Mouse (Mus musculus) adrenal gland, adult 8-10 months (tissue): ENCODE measurements at regions not wholly inside any gene's neighbourhood (a gene's known extent, or its start where the extent isn't known, plus 50 kb on each side); places are given as distances from the start of the nearest gene placed in this dataset.

Experiments used
- DNase-seq: peaks from one replicate; pipeline ENCODE4 v3.0.0; 2022

DNA sequence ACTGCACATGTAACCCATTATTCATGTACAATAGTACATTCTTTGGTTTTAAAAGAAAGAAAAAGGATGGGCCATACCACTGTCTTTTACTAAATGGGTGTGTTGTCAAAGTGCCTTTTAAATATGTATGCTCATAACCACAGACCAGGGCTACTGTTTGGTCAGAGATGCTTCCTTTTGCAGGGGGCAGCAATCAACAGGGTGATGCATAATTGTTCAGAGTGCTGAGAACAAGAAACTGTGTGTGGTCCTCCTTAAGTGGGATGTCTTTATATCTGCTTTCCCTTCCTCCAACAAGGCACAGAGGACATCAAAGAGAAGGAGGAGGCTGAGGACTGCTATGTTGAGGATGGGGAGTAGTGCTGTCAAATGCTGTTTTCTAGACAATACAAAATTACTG is 544.0 kb downstream of the Ptprc start:
- no peak for DNase-seq

DNA sequence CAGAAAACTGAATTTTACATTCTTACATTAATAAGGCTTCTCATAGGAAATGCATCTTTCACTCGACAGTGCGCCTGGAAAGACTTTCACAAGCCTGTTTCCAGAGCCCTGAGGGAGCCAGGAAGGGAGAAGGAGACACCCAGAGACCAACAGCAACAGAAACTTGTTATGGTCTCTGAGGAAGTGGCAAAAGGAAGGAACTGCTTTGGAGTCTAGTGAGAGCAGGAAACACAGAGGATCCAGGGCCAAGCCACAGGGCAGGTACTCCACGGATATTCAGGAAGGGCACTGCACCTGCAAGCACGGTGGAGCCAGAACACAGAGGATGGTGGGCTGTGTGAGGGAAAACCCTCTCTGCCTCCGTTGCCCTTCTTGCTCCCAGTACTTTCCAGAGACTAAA is 554.8 kb downstream of the Ptprc start:
- no peak for DNase-seq

DNA sequence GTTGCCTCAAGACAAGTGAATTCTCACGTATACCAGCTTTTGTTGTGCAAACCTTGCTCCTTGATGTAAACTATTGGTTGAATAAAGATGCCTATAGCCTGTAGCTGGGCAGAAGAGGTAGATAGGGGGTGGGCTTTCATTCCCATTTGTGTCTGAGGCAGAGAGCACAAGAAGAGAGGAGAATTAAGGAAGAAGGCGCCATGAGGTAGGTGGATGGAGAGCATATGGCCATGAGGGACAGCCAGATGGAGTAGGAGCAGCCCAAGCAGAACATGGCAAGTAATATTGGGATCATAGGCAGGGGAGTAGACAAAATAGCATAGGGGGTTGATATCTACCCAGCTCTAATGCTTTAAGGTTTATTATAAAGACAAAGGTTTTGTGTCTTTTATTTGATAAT is 557.3 kb downstream of the Ptprc start:
- DNase-seq: no peak

DNA sequence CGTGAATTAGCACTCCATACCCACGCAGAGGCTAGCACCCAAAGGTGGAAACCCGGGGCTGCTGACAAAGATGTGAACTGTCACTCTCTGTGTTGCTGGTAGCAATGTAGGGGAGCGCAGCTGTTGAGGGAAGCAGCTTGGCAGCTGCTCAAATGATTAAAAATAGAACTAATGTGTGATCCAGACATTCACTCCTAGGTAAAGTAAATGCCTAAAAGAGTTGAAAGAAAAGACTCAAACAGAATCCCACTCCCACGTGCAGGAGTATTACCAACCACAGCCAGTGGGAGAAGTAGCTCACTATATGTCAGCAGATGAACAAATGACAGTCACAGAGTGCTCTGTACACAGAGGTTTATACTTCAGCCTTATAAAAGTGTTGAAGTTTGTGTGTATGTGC is 558.0 kb downstream of the Ptprc start:
- DNase-seq: no peak

DNA sequence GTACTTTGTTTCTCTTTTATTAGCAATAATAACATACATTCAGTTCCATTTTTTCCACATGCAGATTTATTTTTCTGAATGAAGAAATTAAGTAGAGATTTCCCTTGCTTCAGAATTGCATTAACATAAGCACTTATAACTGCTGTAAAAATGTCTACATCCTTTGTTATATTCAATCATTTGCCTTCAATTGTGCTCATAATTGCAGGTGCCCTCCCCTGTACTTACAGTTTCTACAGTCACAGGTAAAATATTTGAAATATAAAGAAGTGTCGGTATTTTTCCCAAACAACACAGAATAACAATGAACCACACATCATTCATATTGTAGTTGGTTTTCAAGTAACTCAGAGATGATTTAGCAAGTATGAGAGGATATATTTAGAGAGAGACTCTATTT is 568.8 kb downstream of the Ptprc start:
- no peak for DNase-seq

DNA sequence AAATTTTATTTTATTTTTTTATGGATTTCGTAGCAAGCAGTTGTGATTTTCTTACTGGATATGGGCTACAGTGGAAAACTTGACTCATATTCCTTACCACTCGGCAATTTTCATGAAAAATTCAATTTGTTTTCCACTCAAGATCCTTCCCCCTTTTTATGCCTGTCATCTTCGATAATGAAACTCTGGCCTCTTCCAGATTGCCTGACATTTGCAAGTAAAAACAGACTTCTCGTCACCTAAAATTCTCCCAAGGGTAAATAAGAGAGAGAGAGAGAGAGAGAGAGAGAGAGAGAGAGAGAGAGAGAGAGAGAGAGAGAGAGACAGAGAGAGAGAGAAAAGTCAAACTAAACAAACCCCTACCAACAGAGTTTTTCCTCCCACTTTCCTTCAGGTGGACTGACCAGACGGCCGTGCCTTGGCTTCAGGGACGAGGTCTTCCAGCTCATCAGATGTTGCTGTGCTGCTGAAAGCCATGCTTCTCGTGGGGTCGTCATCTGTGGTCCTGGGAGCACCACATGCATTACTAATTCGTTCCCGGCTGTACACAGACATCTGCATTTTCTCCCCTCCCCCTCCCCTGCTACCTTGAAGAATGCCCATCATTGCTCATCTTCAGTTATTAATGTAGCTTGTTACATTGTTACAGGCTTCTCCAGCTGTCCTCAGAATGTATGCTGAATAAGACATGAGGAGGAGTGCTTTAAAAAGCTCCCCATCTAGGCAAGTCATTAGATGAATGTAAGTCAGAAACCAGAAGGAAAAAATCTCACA is 569.4 kb downstream of the Ptprc start:
- no peak for DNase-seq

DNA sequence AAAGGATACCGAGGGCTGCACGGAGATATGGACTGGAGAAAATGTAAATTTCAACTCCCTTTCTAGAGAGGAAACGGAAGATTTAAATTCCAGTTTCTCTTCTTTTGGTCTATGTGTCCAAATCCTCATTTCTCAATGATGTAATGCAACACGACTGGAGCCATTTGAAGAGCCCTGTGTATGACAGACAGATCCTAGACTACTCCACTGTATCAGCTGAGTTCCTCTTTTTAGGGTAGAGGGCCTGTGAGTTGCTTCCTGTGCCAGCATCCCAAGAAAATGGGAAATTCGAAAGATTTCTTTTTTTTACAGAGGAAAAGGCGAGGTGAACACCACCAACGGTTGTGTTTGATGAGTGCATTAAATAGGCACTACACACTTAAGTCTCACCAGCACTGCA is 581.8 kb downstream of the Ptprc start:
- DNase-seq: no peak

DNA sequence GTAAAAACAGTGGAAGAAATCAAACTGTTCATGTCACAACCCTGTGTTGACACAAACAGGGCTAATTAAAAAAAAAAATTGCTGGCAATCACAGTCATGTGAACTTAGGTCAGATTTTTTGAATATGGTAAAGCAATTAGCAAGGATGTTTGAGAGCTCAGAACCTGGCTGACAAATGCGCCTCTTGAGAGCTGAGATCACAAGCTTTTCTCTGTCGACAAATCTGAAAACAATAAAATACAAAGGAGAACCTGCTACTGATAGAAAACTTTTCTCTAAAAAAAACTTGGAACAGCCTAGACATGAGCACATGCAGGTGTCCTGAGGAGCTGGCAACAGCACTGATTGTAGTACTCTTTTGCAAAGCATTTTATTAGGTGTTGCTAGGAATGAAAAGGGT is 583.6 kb downstream of the Ptprc start:
- no peak for DNase-seq

DNA sequence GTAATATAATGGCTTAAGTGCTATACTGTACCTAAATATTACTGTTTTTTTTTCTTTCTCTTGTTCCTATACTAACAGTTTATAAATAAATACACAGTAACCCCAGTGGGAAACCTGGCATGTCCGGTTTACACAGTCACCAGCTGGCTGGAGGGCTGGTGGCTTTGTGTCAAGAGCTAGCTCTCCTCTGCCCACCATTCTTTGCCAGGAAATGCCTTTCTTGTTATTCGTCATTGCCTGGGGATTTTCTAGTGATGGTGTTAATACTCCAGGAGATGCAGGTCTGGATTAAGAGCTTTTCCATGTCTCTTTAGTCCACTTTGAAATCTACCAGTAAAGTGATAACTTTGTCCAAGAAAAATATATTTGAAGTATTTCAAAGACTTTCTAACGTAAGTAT is 584.2 kb downstream of the Ptprc start:
- no peak for DNase-seq

DNA sequence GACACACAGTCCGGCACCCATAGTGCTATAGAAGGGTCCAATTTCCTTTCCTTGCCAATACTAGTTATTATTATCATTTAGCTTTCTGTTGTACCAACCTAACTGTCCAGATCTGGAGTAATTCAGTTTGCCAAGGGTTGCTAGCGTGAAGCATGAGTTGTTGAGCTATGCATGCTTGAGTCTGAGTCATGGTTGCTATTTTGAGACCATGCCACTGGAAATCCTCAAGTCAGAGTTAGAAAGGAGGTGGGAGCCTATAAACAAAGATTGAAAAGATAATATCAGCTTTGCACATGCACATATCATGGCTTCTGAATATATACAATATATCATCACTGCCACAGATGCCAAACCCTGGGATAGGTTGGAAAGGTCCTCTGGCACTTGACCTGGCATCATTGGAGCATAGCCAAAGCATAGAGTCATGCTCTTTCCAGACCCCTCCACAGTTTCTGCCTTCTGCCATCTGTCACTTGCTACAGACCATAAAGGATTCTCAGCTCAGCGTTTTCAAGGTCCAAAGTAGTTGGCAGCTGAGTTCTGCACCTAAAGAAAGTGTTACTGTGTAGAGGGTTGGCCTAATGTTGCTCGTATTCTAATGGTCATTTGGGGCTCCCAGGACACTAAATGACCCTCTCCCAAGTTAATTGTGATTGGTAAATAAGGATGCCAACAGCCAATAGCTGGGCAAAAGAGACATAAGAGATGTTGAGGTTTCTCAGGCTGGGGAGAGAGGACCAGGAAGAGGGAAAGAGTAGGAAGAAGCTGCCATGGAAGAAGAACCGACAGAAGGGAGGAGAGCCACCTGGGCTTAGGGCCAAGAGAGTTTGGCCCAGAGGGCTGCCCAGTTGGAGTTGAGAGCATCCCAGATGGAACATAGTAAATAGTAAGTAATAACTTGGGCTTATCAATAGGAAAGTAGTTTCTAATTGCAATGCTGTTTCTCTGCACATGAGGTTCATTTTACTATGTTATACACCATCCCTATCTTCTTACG is 586.9 kb downstream of the Ptprc start:
- DNase-seq: no peak

DNA sequence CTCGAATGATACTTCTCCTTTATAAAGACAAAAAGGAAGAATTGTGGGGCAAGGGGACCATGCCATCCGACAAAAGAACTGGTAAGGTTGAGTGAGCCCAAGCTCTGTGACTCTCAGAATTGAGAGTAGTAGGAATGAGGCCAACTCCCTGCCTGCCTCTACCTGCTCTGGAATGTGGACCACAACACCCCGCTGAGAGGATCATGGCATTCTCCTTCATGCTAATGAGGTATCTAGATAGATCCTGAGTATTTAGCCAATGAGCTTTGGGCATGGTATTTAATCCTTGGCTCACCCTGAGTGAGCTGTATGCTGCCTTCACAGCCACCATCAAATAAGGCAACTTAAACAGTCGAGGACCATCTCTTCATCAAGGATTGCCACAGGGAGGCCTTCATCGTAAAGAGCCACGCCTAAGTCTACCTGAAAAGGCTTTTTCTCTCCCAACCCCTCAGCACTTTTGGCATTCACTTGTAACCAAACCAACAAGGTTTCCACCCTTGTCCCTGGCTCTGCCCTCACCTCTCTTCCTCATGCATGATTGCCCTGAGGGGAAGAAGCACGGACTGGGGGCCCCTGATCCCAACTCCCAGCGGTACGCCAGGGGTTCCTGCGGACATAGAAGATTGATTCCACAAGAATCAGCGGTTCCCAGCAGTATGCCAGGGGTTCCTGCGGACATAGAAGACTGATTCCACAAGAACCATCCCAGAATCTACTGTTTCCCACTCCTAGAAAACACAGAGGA is 587.9 kb downstream of the Ptprc start:
- DNase-seq: no peak

DNA sequence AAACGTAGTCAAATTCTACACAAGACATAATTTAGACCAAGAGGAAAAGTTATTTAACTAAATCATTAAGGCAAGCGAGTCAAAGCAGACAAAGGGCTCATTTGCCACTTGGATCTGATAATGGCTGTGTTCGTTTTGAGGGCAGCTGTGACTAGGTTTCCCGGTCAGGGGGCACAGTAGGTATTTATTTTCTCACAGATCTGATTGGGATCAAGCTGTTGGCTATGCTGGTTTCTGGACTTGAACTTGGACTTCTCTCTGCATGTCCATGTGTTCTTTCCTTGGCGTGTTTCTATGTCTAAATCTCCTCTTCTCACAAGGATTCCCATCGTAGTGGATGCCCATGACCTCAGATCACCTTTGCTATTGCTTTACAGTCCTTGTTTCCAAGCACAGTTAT is 590.8 kb downstream of the Ptprc start:
- DNase-seq: no peak

DNA sequence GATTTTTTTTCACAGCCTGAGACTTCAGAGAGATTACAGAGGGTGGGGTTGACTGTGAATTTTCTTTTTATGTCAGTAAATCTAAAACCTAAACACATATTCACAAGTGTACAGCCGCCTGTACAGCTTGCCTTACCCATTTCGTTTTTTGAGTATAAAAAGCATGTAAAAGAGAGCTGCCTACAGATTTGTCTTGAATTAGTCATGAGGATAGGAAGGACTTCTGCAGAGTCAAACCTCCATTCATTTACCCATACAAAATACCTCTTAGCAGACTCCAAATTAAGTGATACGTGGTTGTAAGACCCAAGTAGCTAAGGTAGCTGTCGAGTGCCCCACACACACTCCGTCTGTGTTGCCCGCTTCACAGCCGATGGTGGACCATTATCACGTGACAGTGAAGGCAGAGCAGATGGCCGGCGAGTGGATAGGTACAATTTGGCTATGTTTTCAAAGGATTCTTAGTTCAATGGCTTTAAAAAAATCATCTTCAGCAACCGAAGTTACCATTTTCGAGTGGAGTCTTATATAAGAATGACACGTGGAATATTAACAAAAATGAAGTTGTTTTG is 591.3 kb downstream of the Ptprc start:
- DNase-seq: no peak

DNA sequence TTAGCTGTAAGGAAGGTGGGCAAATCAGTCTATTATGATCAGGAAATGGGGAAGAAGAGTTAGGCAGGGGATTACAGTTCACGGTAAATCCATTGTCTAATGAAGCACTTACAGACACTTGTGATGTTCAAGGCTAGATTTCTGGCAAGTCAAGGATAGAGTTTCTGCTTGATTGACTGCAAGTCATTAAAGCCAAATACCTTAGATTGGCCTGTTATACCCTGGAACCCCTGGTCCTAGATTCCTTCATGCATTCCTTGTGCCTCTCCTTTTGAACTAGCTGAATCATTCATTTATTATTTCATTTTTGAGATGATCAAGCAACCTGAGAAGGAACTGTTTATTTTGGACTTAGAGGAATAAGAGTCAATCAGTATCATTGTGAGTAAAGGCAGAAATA is 597.9 kb downstream of the Ptprc start:
- DNase-seq: no peak

DNA sequence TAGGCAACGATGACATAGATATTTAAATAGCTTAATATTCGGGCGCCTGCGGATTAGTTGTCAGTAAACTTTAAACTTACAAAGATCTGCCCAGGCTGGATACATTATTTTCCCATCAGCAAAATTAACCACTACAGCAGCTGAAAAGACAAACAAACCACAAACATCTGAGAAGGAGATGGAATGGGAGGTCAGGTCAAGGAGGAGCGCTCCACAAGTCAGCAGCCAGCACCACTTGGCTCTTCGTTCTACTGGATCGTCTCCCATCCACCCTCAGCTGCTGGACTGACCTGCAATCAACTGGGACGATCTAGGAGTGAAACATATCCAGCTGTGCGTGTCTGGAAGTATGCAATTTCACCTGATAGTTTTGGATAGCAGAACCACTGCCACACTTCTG is 599.3 kb downstream of the Ptprc start:
- DNase-seq: no peak

DNA sequence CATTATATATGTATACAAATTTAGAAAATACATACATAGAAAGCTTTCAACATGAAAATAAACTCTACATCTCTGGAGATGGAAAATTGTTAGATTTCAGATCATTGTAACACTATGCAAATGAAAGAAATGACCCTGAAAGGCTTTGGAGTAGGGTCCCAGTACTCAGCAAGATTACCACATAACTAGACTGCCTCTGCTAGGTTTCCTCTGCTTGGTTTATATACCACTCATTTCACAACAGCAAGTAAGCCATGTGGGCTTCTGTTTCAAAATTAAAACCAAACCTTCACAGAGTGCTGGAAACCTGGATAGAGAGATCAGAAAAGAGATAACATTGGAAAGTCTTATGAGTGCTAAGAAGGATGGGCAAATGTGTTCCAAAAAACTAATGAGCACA is 600.1 kb downstream of the Ptprc start:
- no peak for DNase-seq

DNA sequence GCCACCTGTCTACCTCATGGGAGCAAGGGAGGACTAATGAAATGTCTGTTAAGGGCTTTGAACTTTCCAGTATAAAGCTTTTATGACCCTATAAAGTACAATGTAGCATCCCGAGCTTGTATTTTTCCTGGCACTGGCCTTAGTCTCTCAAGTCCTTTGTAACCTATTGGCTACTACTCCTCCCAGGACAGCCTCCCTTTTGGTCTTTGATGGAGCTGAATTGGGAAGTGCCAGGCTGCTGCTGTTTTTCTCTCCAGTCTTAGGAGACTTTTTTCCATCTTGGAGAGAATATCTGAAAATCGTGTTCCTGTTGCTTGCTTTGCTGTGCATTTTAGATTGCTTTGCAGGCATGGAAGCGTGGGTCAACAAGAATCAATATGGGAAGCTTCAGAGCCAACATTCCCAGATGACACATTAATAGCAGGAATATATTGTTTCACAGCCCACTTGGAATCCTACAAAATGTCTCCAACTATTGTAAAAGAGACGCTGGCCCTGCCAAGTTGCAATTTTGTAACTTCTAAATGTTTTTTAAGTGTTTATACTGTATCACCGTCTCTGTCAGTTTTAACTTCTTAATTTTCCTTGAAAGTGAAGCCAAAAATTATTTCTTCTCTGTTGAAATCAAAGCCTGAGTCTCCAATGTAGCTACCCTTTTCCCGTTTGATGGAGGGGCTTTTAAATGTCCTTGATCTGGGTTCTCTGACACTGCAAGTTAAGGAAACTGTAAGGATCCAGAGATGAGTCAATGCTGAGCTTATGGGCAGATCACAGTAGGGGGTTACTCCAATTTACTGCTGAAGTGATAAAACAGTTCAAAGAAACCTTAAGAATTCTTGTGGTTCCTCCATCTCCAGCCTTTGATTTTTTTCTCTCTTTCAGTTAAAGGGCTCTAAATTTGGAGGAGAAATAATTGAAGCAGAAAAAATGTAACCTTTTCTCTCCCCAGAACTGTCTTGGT is 603.3 kb downstream of the Ptprc start:
- DNase-seq: no peak

DNA sequence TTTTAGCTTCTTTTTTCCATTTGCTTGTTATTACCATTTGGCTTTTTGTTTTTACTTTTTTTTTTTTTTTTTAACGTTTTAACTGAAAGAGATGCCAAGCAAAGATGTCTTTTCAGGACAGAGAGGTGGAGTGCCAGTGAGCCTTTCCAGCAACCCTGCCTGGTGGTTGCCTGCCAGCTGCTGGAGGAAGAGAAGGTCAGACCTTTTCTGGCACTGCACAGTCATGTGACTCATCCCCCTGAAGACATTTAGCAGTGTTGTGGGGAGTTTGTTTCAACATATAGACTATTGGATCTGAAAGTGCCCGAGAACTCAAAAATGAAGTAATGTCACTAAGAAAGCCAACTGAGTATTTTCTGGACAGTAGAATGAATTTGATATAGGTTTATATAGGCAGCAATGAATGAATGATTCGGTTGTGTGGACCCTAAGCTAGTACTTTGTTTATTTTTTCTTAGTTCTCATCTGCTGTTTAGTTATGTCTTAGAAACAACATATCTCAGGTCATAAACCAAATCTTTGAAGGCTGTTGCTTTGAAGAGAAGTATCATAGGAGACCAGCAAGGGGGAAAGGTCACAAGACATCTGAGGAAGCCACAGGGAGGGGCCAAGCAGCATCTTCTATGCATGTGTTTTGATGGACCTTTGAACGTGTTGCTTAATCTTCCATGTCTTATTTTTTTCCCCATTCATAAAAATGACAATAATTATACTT is 604.2 kb downstream of the Ptprc start:
- DNase-seq: no peak

DNA sequence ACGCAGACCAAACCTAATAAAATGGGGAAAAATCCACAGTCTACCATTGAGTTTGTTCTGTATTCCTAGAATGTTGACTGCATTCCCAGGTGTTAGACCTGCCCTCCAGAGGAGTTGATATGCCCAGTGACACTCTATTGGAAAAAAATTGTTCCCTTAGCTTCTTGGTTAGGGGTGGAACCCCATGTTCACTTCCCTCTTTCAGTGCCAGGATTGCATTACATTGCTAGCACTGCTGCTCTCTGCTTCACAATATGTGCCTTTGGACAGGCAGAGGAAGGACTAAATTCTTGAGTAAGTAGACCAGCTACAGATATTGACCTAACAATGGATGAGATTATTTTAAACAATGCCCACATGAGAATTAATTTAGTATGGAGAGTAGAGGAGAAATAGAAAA is 607.3 kb upstream of the Nr5a2 start:
- no peak for DNase-seq

DNA sequence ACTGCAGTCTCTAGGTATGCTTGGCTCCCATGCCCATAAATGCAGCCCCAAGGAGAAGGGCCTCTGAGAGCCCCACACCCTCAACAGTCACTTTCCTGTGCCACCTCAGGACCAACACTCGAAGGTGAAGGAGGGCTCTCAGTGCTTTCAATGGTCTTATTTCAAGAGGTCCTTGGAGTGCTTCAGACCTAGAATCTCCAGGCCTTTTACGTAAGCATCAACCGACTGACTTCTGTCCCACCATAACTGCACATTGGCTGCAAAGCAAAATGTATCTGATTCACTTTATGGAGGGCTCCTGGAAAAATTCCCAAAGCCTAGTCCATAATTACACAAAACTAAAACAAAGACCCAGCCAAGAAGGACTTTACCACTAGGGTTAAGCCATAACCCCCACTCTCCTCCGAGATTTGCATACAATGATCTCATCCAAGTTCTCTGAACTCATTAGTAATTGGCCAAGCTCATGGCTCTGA is 605.4 kb upstream of the Nr5a2 start:
- no peak for DNase-seq

DNA sequence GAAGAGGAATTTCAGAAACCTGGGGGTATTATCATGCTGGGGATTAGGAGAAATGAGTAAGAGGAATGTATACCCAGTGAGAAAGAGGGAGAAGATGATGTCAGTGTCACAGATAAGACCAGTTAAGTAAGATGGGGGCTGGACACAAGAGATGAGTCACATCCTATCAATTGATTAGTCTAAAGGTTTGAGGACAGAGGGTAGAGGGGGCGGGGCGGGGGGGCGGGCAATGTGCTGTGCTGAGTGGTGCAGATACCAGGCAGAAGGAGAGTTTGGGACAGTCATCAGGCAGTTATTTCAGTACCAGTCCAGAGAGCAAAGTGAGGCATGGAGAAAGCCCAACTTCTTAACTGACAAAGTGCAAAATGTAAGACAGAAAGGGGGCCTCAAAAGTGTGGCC is 601.4 kb upstream of the Nr5a2 start:
- DNase-seq: no peak
